Mouse (Mus musculus): ENCODE measurements at regions not wholly inside any gene's neighbourhood (a gene's known extent, or its start where the extent isn't known, plus 50 kb on each side); places are given as distances from the start of the nearest gene placed in this dataset.
"Not testable (repeated sequence)": the region's sequence is repeated elsewhere in the genome, so short reads cannot be mapped to it uniquely, and the experiment has no call there.

GRCm38 (mm10) chr5:17125240-17125639, 247.7 kb upstream of the Speer4f2 start:
- H3K4me3 ChIP-seq (ENCODE audit: insufficient read depth, low read depth, low read length) = no peak overlapping the region
- no peaks in the 10 kb centered on the region for H3K4me1 ChIP-seq (ENCODE audit: control insufficient read depth, insufficient read depth, low read length)
- no peak overlapping the region for H3K27ac ChIP-seq (ENCODE audit: insufficient read depth, low read depth, low read length)
- 90% methylated on average over 2 of the region's 2 CpGs for WGBS
- TF ChIP-seq CTCF (IDR thresholded peaks at IDR 0.05; ENCODE audit: insufficient read depth, low read depth, low read length) (no peak), POLR2A (IDR thresholded peaks at IDR 0.05; ENCODE audit: insufficient read depth, low read depth, low read length) (no peak)

- no peak overlapping the region for H3K27ac ChIP-seq (ENCODE audit: insufficient read depth, low read depth, low read length)
- no peaks in the 10 kb centered on the region for H3K4me1 ChIP-seq (ENCODE audit: control insufficient read depth, insufficient read depth, low read length)
- 88% methylated on average over 4 of the region's 4 CpGs for WGBS
- H3K4me3 ChIP-seq (ENCODE audit: insufficient read depth, low read depth, low read length) = no peak overlapping the region
- TF ChIP-seq CTCF (IDR thresholded peaks at IDR 0.05; ENCODE audit: insufficient read depth, low read depth, low read length) (no peak), POLR2A (IDR thresholded peaks at IDR 0.05; ENCODE audit: insufficient read depth, low read depth, low read length) (no peak)
Observed at GRCm38 (mm10) chr5:17127501-17127900, 245.5 kb upstream of the Speer4f2 start.

GRCm38 (mm10) chr5:17135489-17135888, 237.5 kb upstream of the Speer4f2 start:
- TF ChIP-seq POLR2A (IDR thresholded peaks at IDR 0.05; ENCODE audit: insufficient read depth, low read depth, low read length) (no peak), CTCF (IDR thresholded peaks at IDR 0.05; ENCODE audit: insufficient read depth, low read depth, low read length) (no peak)
- no peak overlapping the region for H3K4me3 ChIP-seq (ENCODE audit: insufficient read depth, low read depth, low read length)
- no peaks in the 10 kb centered on the region for H3K4me1 ChIP-seq (ENCODE audit: control insufficient read depth, insufficient read depth, low read length)
- H3K27ac ChIP-seq (ENCODE audit: insufficient read depth, low read depth, low read length) = no peak overlapping the region
- WGBS = 74% methylated on average over 5 of the region's 5 CpGs

GRCm38 (mm10) chr5:17141555-17141954, 231.4 kb upstream of the Speer4f2 start:
- TF ChIP-seq POLR2A (IDR thresholded peaks at IDR 0.05; ENCODE audit: insufficient read depth, low read depth, low read length) (no peak), CTCF (IDR thresholded peaks at IDR 0.05; ENCODE audit: insufficient read depth, low read depth, low read length) (no peak)
- no peak overlapping the region for H3K4me3 ChIP-seq (ENCODE audit: insufficient read depth, low read depth, low read length)
- H3K4me1 ChIP-seq (ENCODE audit: control insufficient read depth, insufficient read depth, low read length) = no peaks in the 10 kb centered on the region
- no peak overlapping the region for H3K27ac ChIP-seq (ENCODE audit: insufficient read depth, low read depth, low read length)

GRCm38 (mm10) chr5:17174562-17174961, 198.4 kb upstream of the Speer4f2 start:
- TF ChIP-seq CTCF (IDR thresholded peaks at IDR 0.05; ENCODE audit: insufficient read depth, low read depth, low read length) (no peak), POLR2A (IDR thresholded peaks at IDR 0.05; ENCODE audit: insufficient read depth, low read depth, low read length) (no peak)
- Histone ChIP-seq H3K27ac (ENCODE audit: insufficient read depth, low read depth, low read length) (no peak overlapping the region), H3K4me1 (ENCODE audit: control insufficient read depth, insufficient read depth, low read length) (no peaks in the 10 kb centered on the region), H3K4me3 (ENCODE audit: insufficient read depth, low read depth, low read length) (no peak overlapping the region)
- WGBS = 94% methylated on average over 2 of the region's 2 CpGs

GRCm38 (mm10) chr5:17176771-17177170, 196.2 kb upstream of the Speer4f2 start:
- WGBS = 86% methylated on average over 9 of the region's 9 CpGs
- Histone ChIP-seq H3K27ac (ENCODE audit: insufficient read depth, low read depth, low read length) (no peak overlapping the region), H3K4me1 (ENCODE audit: control insufficient read depth, insufficient read depth, low read length) (no peaks in the 10 kb centered on the region), H3K4me3 (ENCODE audit: insufficient read depth, low read depth, low read length) (no peak overlapping the region)
- TF ChIP-seq CTCF (IDR thresholded peaks at IDR 0.05; ENCODE audit: insufficient read depth, low read depth, low read length) = no peak

- no peak overlapping the region for H3K27ac ChIP-seq (ENCODE audit: insufficient read depth, low read depth, low read length)
- TF ChIP-seq CTCF (IDR thresholded peaks at IDR 0.05; ENCODE audit: insufficient read depth, low read depth, low read length) (no peak), POLR2A (IDR thresholded peaks at IDR 0.05; ENCODE audit: insufficient read depth, low read depth, low read length) (no peak)
- no peak overlapping the region for H3K4me3 ChIP-seq (ENCODE audit: insufficient read depth, low read depth, low read length)
- 83% methylated on average over 4 of the region's 4 CpGs for WGBS
- no peaks in the 10 kb centered on the region for H3K4me1 ChIP-seq (ENCODE audit: control insufficient read depth, insufficient read depth, low read length)
Observed at GRCm38 (mm10) chr5:17208554-17209283, 164.3 kb upstream of the Speer4f2 start.

- Histone ChIP-seq H3K27ac (ENCODE audit: insufficient read depth, low read depth, low read length) (no peak overlapping the region), H3K4me1 (ENCODE audit: control insufficient read depth, insufficient read depth, low read length) (no peaks in the 10 kb centered on the region), H3K4me3 (ENCODE audit: insufficient read depth, low read depth, low read length) (no peak overlapping the region)
- TF ChIP-seq CTCF (IDR thresholded peaks at IDR 0.05; ENCODE audit: insufficient read depth, low read depth, low read length) (no peak), POLR2A (IDR thresholded peaks at IDR 0.05; ENCODE audit: insufficient read depth, low read depth, low read length) (no peak)
- WGBS = 69% methylated on average over 6 of the region's 6 CpGs
Observed at GRCm38 (mm10) chr5:17210723-17211245, 162.2 kb upstream of the Speer4f2 start.

GRCm38 (mm10) chr5:17223542-17223941, 149.4 kb upstream of the Speer4f2 start:
- not testable (repeated sequence) for H3K4me1 ChIP-seq (ENCODE audit: control insufficient read depth, insufficient read depth, low read length); H3K27ac ChIP-seq (ENCODE audit: insufficient read depth, low read depth, low read length); H3K4me3 ChIP-seq (ENCODE audit: insufficient read depth, low read depth, low read length)
- 47% methylated on average over 1 of the region's 1 CpGs for WGBS
